Mouse (Mus musculus) MEL (cell line): ENCODE measurements around the gene Poc1b. TPM values are rescaled to one million over a fixed set of nuclear protein-coding genes. Genes with fewer than 3 reads are reported as not detected.
"Not testable (repeated sequence)": the region's sequence is repeated elsewhere in the genome, so short reads cannot be mapped to it uniquely, and the experiment has no call there.

Experiments
- DNase-seq: peaks from one replicate; pipeline ENCODE4 v3.0.0; 2011; ENCODE audit warnings: low read depth, low spot score
- H3K27ac ChIP-seq: 2 replicates; pipeline ENCODE4 v1.5.1; 2012; ENCODE audit warnings: low read depth, mild to moderate bottlenecking, control low read depth, low read length, moderate library complexity; ENCODE audit not compliant: control insufficient read depth
- H3K27me3 ChIP-seq, 2 experiments: fragments of 150-350 bp in 1 of 2; sonication (generic) in 1 of 2; 2 replicates each; pipeline ENCODE4 v1.6.1; 2012; ENCODE audit warnings: low read length in 2 of 2, mild to moderate bottlenecking in 2 of 2, improper control_type of control experiment in 1 of 2, moderate library complexity in 1 of 2; ENCODE audit not compliant: insufficient read depth in 2 of 2, control insufficient read depth in 1 of 2
- H3K36me3 ChIP-seq, 2 experiments: 2 replicates each; pipeline ENCODE4 v1.6.1; 2012 to 2014; ENCODE audit warnings: low read length in 2 of 2, improper control_type of control experiment in 1 of 2, inconsistent platforms in 1 of 2, mild to moderate bottlenecking in 1 of 2; ENCODE audit not compliant: insufficient read depth in 2 of 2, control insufficient read depth in 1 of 2
- H3K4me1 ChIP-seq, 2 experiments: fragments of 150-350 bp in 1 of 2; sonication (generic) in 1 of 2; 2 replicates each; pipeline ENCODE4 v1.6.1; 2012; ENCODE audit warnings: low read length in 2 of 2, improper control_type of control experiment in 1 of 2, mild to moderate bottlenecking in 1 of 2; ENCODE audit not compliant: insufficient read depth in 2 of 2, control insufficient read depth in 1 of 2
- H3K4me3 ChIP-seq, 2 experiments: fragments of 150-350 bp in 1 of 2; sonication (generic) in 1 of 2; 2 replicates each; pipeline ENCODE4 v1.5.1; 2012; ENCODE audit warnings: low read depth in 2 of 2, low read length in 2 of 2, mild to moderate bottlenecking in 2 of 2, moderate library complexity in 2 of 2, control low read depth in 1 of 2, improper control_type of control experiment in 1 of 2; ENCODE audit not compliant: control insufficient read depth in 1 of 2, insufficient read depth in 1 of 2
- H3K79me2 ChIP-seq: 2 replicates; pipeline ENCODE4 v1.6.1; 2012; ENCODE audit warnings: mild to moderate bottlenecking, low read length, moderate library complexity; ENCODE audit not compliant: control insufficient read depth, poor library complexity, insufficient read depth
- H3K9ac ChIP-seq: 2 replicates; pipeline ENCODE4 v1.6.1; 2012; ENCODE audit warnings: low read depth, mild to moderate bottlenecking, control low read depth, low read length, moderate library complexity; ENCODE audit not compliant: control insufficient read depth, poor library complexity, severe bottlenecking
- H3K9me3 ChIP-seq: fragments of 150-350 bp; sonication (generic); replicated peaks from 2 replicates; pipeline ENCODE4 v1.6.1; 2012; ENCODE audit warnings: mild to moderate bottlenecking, low read length, improper control_type of control experiment, moderate library complexity; ENCODE audit not compliant: insufficient read depth
- CHD2 ChIP-seq: IDR thresholded peaks from 2 replicates; pipeline ENCODE4 v1.6.1; 2011; ENCODE audit warnings: low read length, improper control_type of control experiment
- CTCF ChIP-seq, 3 experiments: IDR thresholded peaks in 2 of 3; conservative IDR thresholded peaks in 1 of 3; 2 replicates each; pipeline ENCODE4 v1.5.1; 2011 to 2012; ENCODE audit warnings: low read length in 3 of 3, low read depth in 2 of 3, mild to moderate bottlenecking in 2 of 3, improper control_type of control experiment in 1 of 3, inconsistent platforms in 1 of 3, mixed read lengths in 1 of 3, moderate library complexity in 1 of 3; ENCODE audit not compliant: control insufficient read depth in 1 of 3, insufficient read depth in 1 of 3, poor library complexity in 1 of 3, severe bottlenecking in 1 of 3
- ELF1 ChIP-seq: IDR thresholded peaks from 2 replicates; pipeline ENCODE4 v1.6.1; 2014; ENCODE audit warnings: low read depth, mild to moderate bottlenecking, inconsistent platforms, low read length, improper control_type of control experiment, moderate library complexity
- ETS1 ChIP-seq: IDR thresholded peaks from 2 replicates; pipeline ENCODE4 v1.6.1; 2012; ENCODE audit warnings: low read depth, mild to moderate bottlenecking, inconsistent platforms, low read length, improper control_type of control experiment, moderate library complexity
- GABPA ChIP-seq: IDR thresholded peaks from 2 replicates; pipeline ENCODE4 v1.6.1; 2012; ENCODE audit warnings: low read depth, mild to moderate bottlenecking, inconsistent platforms, low read length, improper control_type of control experiment, moderate library complexity
- HCFC1 ChIP-seq: IDR thresholded peaks from 2 replicates; pipeline ENCODE4 v1.6.1; 2012; ENCODE audit warnings: low read depth, mild to moderate bottlenecking, inconsistent platforms, low read length, improper control_type of control experiment, moderate library complexity
- JUND ChIP-seq: IDR thresholded peaks from 2 replicates; pipeline ENCODE4 v1.6.1; 2011; ENCODE audit warnings: low read depth, mild to moderate bottlenecking, improper control_type of control experiment, low read length
- KAT2A ChIP-seq: conservative IDR thresholded peaks from 2 replicates; pipeline ENCODE4 v1.6.1; 2012; ENCODE audit warnings: low read depth, low read length, improper control_type of control experiment, inconsistent platforms
- MAX ChIP-seq: IDR thresholded peaks from 2 replicates; pipeline ENCODE4 v1.6.1; 2011; ENCODE audit warnings: low read length, improper control_type of control experiment
- MAZ ChIP-seq: IDR thresholded peaks from 2 replicates; pipeline ENCODE4 v1.6.1; 2012; ENCODE audit warnings: low read depth, mild to moderate bottlenecking, inconsistent platforms, low read length, improper control_type of control experiment
- POLR2A ChIP-seq, 2 experiments: IDR thresholded peaks; 2 replicates each; pipeline ENCODE4 v1.6.1; 2011 to 2012; ENCODE audit warnings: low read length in 2 of 2, mild to moderate bottlenecking in 2 of 2, control low read depth in 1 of 2, improper control_type of control experiment in 1 of 2, low read depth in 1 of 2, moderate library complexity in 1 of 2; ENCODE audit not compliant: control insufficient read depth in 1 of 2, insufficient read depth in 1 of 2, poor library complexity in 1 of 2
- POLR2AphosphoS2 ChIP-seq: IDR thresholded peaks from 2 replicates; pipeline ENCODE4 v1.6.1; 2011; ENCODE audit warnings: low read length, improper control_type of control experiment
- POLR2AphosphoS5 ChIP-seq: IDR thresholded peaks from 2 replicates; pipeline ENCODE4 v1.6.1; 2012; ENCODE audit warnings: low read depth, borderline replicate concordance, mild to moderate bottlenecking, inconsistent platforms, low read length, moderate library complexity, mixed read lengths
- RAD21 ChIP-seq: IDR thresholded peaks from 2 replicates; pipeline ENCODE4 v1.6.1; 2011; ENCODE audit warnings: mild to moderate bottlenecking, low read depth, low read length, improper control_type of control experiment
- RCOR1 ChIP-seq: IDR thresholded peaks from 2 replicates; pipeline ENCODE4 v1.6.1; 2012; ENCODE audit warnings: low read depth, mild to moderate bottlenecking, inconsistent platforms, low read length, improper control_type of control experiment
- SIN3A ChIP-seq: IDR thresholded peaks from 2 replicates; pipeline ENCODE4 v1.6.1; 2012; ENCODE audit warnings: low read length, improper control_type of control experiment, inconsistent platforms
- SMC3 ChIP-seq: IDR thresholded peaks from 2 replicates; pipeline ENCODE4 v1.6.1; 2011; ENCODE audit warnings: low read depth, low read length, improper control_type of control experiment
- TCF12 ChIP-seq: IDR thresholded peaks from 2 replicates; pipeline ENCODE4 v1.6.1; 2014; ENCODE audit warnings: low read depth, mild to moderate bottlenecking, inconsistent platforms, low read length, improper control_type of control experiment, moderate library complexity
- USF1 ChIP-seq: IDR thresholded peaks from 2 replicates; pipeline ENCODE4 v1.6.1; 2014; ENCODE audit warnings: low read depth, mild to moderate bottlenecking, inconsistent platforms, low read length, improper control_type of control experiment, moderate library complexity
- ZMIZ1 ChIP-seq: IDR thresholded peaks from 2 replicates; pipeline ENCODE4 v1.6.1; 2012; ENCODE audit warnings: low read depth, mild to moderate bottlenecking, inconsistent platforms, low read length, improper control_type of control experiment, moderate library complexity
- polyA plus RNA-seq, 2 experiments: library from polyadenylated mRNA; stranded (reverse) in 1 of 2; unstranded in 1 of 2; fragments of >175 nt in 1 of 2; fragments of >200 nt in 1 of 2; gene quantifications; 2 replicates each; pipeline versions ENCODE4 v1.2.1 to v1.2.4; 2012; ENCODE audit warnings: low replicate concordance in 2 of 2, low read depth in 1 of 2; ENCODE audit not compliant: insufficient read length in 2 of 2, insufficient read depth in 1 of 2, missing spikeins in 1 of 2
- total RNA-seq: library from RNA; depleted of rRNA; stranded (reverse); fragments of 300-350 nt; gene quantifications from 2 replicates; pipeline ENCODE4 v1.2.3, GENCODE M21; 2012

Gene Poc1b
- total and polyA plus RNA-seq, 3 experiments, result 3.3 to 15.3 TPM; not detected in 1

GRCm38 (mm10) chr10:99154635-99155034 lies 47.8 kb downstream of the Poc1b start:
- no peak overlapping the region for H3K9ac ChIP-seq
- no peak for TF ChIP-seq ETS1
- TF ChIP-seq SIN3A, result no peak
- no peak for TF ChIP-seq POLR2AphosphoS5
- TF ChIP-seq TCF12, result no peak
- TF ChIP-seq MAX, result no peak
- TF ChIP-seq CHD2, result no peak
- TF ChIP-seq HCFC1, result no peak
- TF ChIP-seq CTCF (IDR thresholded peaks at IDR 0.05 in 2 of 3, conservative IDR thresholded peaks at IDR 0.05 in 1 of 3; ENCODE audit: control insufficient read depth in 1 of 3, insufficient read depth in 1 of 3, low read depth in 2 of 3, low read length in 3 of 3, poor library complexity in 1 of 3, severe bottlenecking in 1 of 3), result no peak
- TF ChIP-seq KAT2A, result no peak
- TF ChIP-seq JUND, result no peak
- no peak for TF ChIP-seq SMC3
- TF ChIP-seq, all 39 proteins: peak for 0
- Histone ChIP-seq H3K27me3 (no peaks in the 10 kb centered on the region), H3K27ac (no peak overlapping the region), H3K4me3 (no peak overlapping the region), H3K79me2 (no peaks in the 10 kb centered on the region), H3K9me3 (no peaks in the 10 kb centered on the region), H3K4me1 (peaks cover 0 to 6% of the 10 kb centered on the region in 2 experiments; a peak in 3 of 4 replicates), H3K36me3 (peaks cover 0 to 9% of the 10 kb centered on the region in 2 experiments; a peak in 2 of 4 replicates)
- no peak for DNase-seq

GRCm38 (mm10) chr10:99156808-99157207 lies 50.0 kb downstream of the Poc1b start:
- Histone ChIP-seq H3K27ac (no peak overlapping the region), H3K4me1 (no peaks in the 10 kb centered on the region; a peak in 1 of 4 replicates), H3K36me3 (no peaks in the 10 kb centered on the region; a peak in 1 of 4 replicates), H3K79me2 (no peaks in the 10 kb centered on the region), H3K27me3 (no peaks in the 10 kb centered on the region), H3K4me3 (no peak overlapping the region), H3K9me3 (no peaks in the 10 kb centered on the region), H3K9ac (no peak overlapping the region)
- DNase-seq, result peak; percentile 24
- TF ChIP-seq ELF1, result no peak
- no peak for TF ChIP-seq CHD2
- no peak for TF ChIP-seq USF1
- TF ChIP-seq MAZ, result no peak
- no peak for TF ChIP-seq RAD21
- TF ChIP-seq MAX, result no peak
- no peak for TF ChIP-seq POLR2AphosphoS2
- TF ChIP-seq GABPA, result no peak
- no peak for TF ChIP-seq POLR2A (IDR thresholded peaks at IDR 0.05; ENCODE audit: control insufficient read depth in 1 of 2, insufficient read depth in 1 of 2, low read depth in 1 of 2, low read length in 2 of 2, poor library complexity in 1 of 2)
- TF ChIP-seq SMC3, result peak; percentile 22; the same call in 1 of the 2 replicates
- no peak for TF ChIP-seq HCFC1
- no peak for TF ChIP-seq RCOR1
- TF ChIP-seq ZMIZ1, result no peak
- TF ChIP-seq CTCF (IDR thresholded peaks at IDR 0.05 in 2 of 3, conservative IDR thresholded peaks at IDR 0.05 in 1 of 3; ENCODE audit: control insufficient read depth in 1 of 3, insufficient read depth in 1 of 3, low read depth in 2 of 3, low read length in 3 of 3, poor library complexity in 1 of 3, severe bottlenecking in 1 of 3), result peak in 1 of 3 experiments; percentile 19; a peak in 1 of 6 replicates

- not testable (repeated sequence) for H3K9me3 ChIP-seq, H3K4me3 ChIP-seq, H3K27ac ChIP-seq, H3K79me2 ChIP-seq, H3K4me1 ChIP-seq, H3K36me3 ChIP-seq, DNase-seq, H3K9ac ChIP-seq, H3K27me3 ChIP-seq
These were observed 50.9 kb downstream of the Poc1b start for GRCm38 (mm10) chr10:99157697-99158096.
